7 mouse cellular contexts compared by ENCODE assay signal in genomic region chr19:55578094-55579085, GRCm38 (mm10).
A peak's percentile ranks its signal among the peaks of the same experiment; 100 is the strongest.
DNase-seq lines count a peak whose midpoint lies in the region; ATAC-seq and TF ChIP-seq lines count a peak whose summit lies in the region.

No protein-coding gene starts in this region.

- no peaks in the 10 kb centered on the region for H3K9me3 ChIP-seq in stomach, embryonic 14.5 days (ENCODE audit: control insufficient read depth, low read depth, low read length)
- H3K9me3 ChIP-seq in stomach, postnatal 0 days (ENCODE audit: control insufficient read depth, low read length): no peaks in the 10 kb centered on the region
- no peaks in the 10 kb centered on the region for H3K9me3 ChIP-seq in hindbrain, embryonic 15.5 days
- no peaks in the 10 kb centered on the region for H3K9me3 ChIP-seq in neural tube, embryonic 14.5 days (ENCODE audit: control insufficient read depth, low read length)

- 43% methylated on average over 17 of the region's 17 CpGs for WGBS in stomach, embryonic 14.5 days
- WGBS in stomach, postnatal 0 days: 39% methylated on average over 17 of the region's 17 CpGs
- WGBS in hindbrain, embryonic 15.5 days: 39% methylated on average over 17 of the region's 17 CpGs
- WGBS in neural tube, embryonic 14.5 days: 32% methylated on average over 17 of the region's 17 CpGs

- no peaks in the 10 kb centered on the region for H3K36me3 ChIP-seq in stomach, embryonic 14.5 days (ENCODE audit: control insufficient read depth, insufficient read depth, low read length)
- H3K36me3 ChIP-seq in stomach, postnatal 0 days (ENCODE audit: control insufficient read depth, insufficient read depth, low read length): no peaks in the 10 kb centered on the region
- H3K36me3 ChIP-seq in hindbrain, embryonic 15.5 days: no peaks in the 10 kb centered on the region
- H3K36me3 ChIP-seq in neural tube, embryonic 14.5 days (ENCODE audit: control insufficient read depth, insufficient read depth, low read length): no peaks in the 10 kb centered on the region

- intact Hi-C loops in left cerebral cortex, postnatal 14 days (cut with DNase I): no loop called here

- no peaks in the 10 kb centered on the region for H3K27me3 ChIP-seq in stomach, embryonic 14.5 days (ENCODE audit: control insufficient read depth, insufficient read depth, low read length)
- H3K27me3 ChIP-seq in stomach, postnatal 0 days (ENCODE audit: control insufficient read depth, insufficient read depth, low read length): no peaks in the 10 kb centered on the region
- peaks cover 7% of the 10 kb centered on the region; the same call in 1 of the 2 replicates for H3K27me3 ChIP-seq in hindbrain, embryonic 15.5 days
- H3K27me3 ChIP-seq in neural tube, embryonic 14.5 days (ENCODE audit: control insufficient read depth, insufficient read depth, low read length): peaks cover 4% of the 10 kb centered on the region; the same call in 1 of the 2 replicates

- TF ChIP-seq EP300 in stomach, postnatal 0 days (optimal IDR thresholded peaks at IDR 0.05): no peak

- no peak overlapping the region for H3K4me2 ChIP-seq in stomach, embryonic 14.5 days (replicated peaks; ENCODE audit: low read depth, low read length)
- H3K4me2 ChIP-seq in stomach, postnatal 0 days (replicated peaks; ENCODE audit: low read depth): no peak overlapping the region
- peak overlapping the region; percentile 28 for H3K4me2 ChIP-seq in hindbrain, embryonic 15.5 days
- H3K4me2 ChIP-seq in neural tube, embryonic 14.5 days (ENCODE audit: low read depth, low read length): 0 out of 2 replicates have a peak overlapping the region, but pooled peaks have one; percentile 0

- DNase-seq in stomach, postnatal 0 days (ENCODE audit: low spot score): no peak
- peak; percentile 86 for DNase-seq in embryo, embryonic 11 days
- DNase-seq in left cerebral cortex, postnatal 14 days (ENCODE audit: low spot score in 2 of 2): peak; percentile 75 to 79

- H3K9ac ChIP-seq in stomach, embryonic 14.5 days (replicated peaks; ENCODE audit: low read depth, low read length): no peak overlapping the region
- H3K9ac ChIP-seq in stomach, postnatal 0 days (ENCODE audit: low read length): no peak overlapping the region
- no peak overlapping the region; the same call in 1 of the 2 replicates for H3K9ac ChIP-seq in hindbrain, embryonic 15.5 days
- no peak overlapping the region for H3K9ac ChIP-seq in neural tube, embryonic 14.5 days (replicated peaks; ENCODE audit: low read depth, low read length)

- 0 out of 2 replicates have a peak, but pooled peaks have one; percentile 57 for ATAC-seq in stomach, embryonic 14.5 days (ENCODE audit: insufficient number of reproducible peaks, insufficient read depth, low FRiP score, low read depth)
- ATAC-seq in stomach, postnatal 0 days (ENCODE audit: low FRiP score, low TSS enrichment): no peak
- peak; percentile 93 for ATAC-seq in hindbrain, embryonic 15.5 days (ENCODE audit: low FRiP score, low read depth)
- peak; percentile 90 for ATAC-seq in neural tube, embryonic 14.5 days (ENCODE audit: low read depth)
- no peak for ATAC-seq in erythroid progenitor cell, adult 5-6 weeks (replicated peaks; ENCODE audit: low FRiP score, poor library complexity, severe bottlenecking)

- H3K4me1 ChIP-seq in stomach, embryonic 14.5 days (ENCODE audit: control insufficient read depth, insufficient read depth, low read length): peaks cover 14% of the 10 kb centered on the region
- H3K4me1 ChIP-seq in stomach, postnatal 0 days (replicated peaks; ENCODE audit: control insufficient read depth, insufficient read depth): 0 out of 2 replicates have a peak, but pooled peaks cover 5% of the 10 kb centered on the region
- H3K4me1 ChIP-seq in hindbrain, embryonic 15.5 days (replicated peaks): peaks cover 16% of the 10 kb centered on the region
- peaks cover 6% of the 10 kb centered on the region; the same call in 1 of the 2 replicates for H3K4me1 ChIP-seq in neural tube, embryonic 14.5 days (ENCODE audit: control insufficient read depth, insufficient read depth, low read length)

- H3K4me3 ChIP-seq in stomach, embryonic 14.5 days (ENCODE audit: low read depth, low read length): no peak overlapping the region
- H3K4me3 ChIP-seq in stomach, postnatal 0 days (ENCODE audit: low read depth, low read length): no peak overlapping the region
- no peak overlapping the region for H3K4me3 ChIP-seq in hindbrain, embryonic 15.5 days
- no peak overlapping the region for H3K4me3 ChIP-seq in neural tube, embryonic 14.5 days (ENCODE audit: low read depth, low read length)

- TF ChIP-seq CTCF in stomach, postnatal 0 days (IDR thresholded peaks at IDR 0.05; ENCODE audit: low read depth): no peak

- peak overlapping the region; percentile 2; the same call in 1 of the 2 replicates for H3K27ac ChIP-seq in stomach, embryonic 14.5 days (ENCODE audit: low read length)
- H3K27ac ChIP-seq in stomach, postnatal 0 days (replicated peaks): no peak overlapping the region
- H3K27ac ChIP-seq in hindbrain, embryonic 15.5 days (replicated peaks): peak overlapping the region; percentile 72
- no peak overlapping the region for H3K27ac ChIP-seq in neural tube, embryonic 14.5 days (ENCODE audit: low read depth, low read length)

Comparison
In these comparisons a context has a peak if more than half of its experiments do, and no peak if none do; other contexts are left out.
1. ATAC-seq: peak in stomach, embryonic 14.5 days (single experiment), hindbrain, embryonic 15.5 days (single experiment) and neural tube, embryonic 14.5 days (single experiment); none in stomach, postnatal 0 days (single experiment) and erythroid progenitor cell, adult 5-6 weeks (single experiment).
2. H3K27ac ChIP-seq: peak in stomach, embryonic 14.5 days (single experiment) and hindbrain, embryonic 15.5 days (single experiment); none in stomach, postnatal 0 days (single experiment) and neural tube, embryonic 14.5 days (single experiment).
3. H3K4me2 ChIP-seq: peak in hindbrain, embryonic 15.5 days (single experiment) and neural tube, embryonic 14.5 days (single experiment); none in stomach, embryonic 14.5 days (single experiment) and stomach, postnatal 0 days (single experiment).